Mouse (Mus musculus) liver, postnatal 0 days (tissue): ENCODE results near the gene Adamts4. TPM values are rescaled to one million over a fixed set of nuclear protein-coding genes. Genes with fewer than 3 reads are reported as not detected.
"Not testable (repeated sequence)": the region's sequence is repeated elsewhere in the genome, so short reads cannot be mapped to it uniquely, and the experiment has no call there.

Experiments
- ATAC-seq: fragments of 200-750 bp; cut with Nextera tagmentation; 2 replicates; pipeline ENCODE4 v1.8.0; 2017; ENCODE audit warnings: mild to moderate bottlenecking, moderate library complexity
- DNase-seq: peaks from one replicate; pipeline ENCODE4 v3.0.0-alpha.2; 2016
- H3K27ac ChIP-seq: fragments of 300-500 bp; sonication (generic); 2 replicates; pipeline ENCODE4 v1.5.1; 2014; ENCODE audit warnings: antibody characterized with exemption, moderate library complexity, mild to moderate bottlenecking, low read depth
- H3K27me3 ChIP-seq: fragments of 300-500 bp; sonication (generic); 2 replicates; pipeline ENCODE4 v1.6.1; 2014; ENCODE audit warnings: low read length, control low read depth, mixed read lengths; ENCODE audit not compliant: insufficient read depth
- H3K36me3 ChIP-seq: fragments of 300-500 bp; sonication (generic); replicated peaks from 2 replicates; pipeline ENCODE4 v1.6.1; 2014; ENCODE audit warnings: mild to moderate bottlenecking, control low read depth, low read length, moderate library complexity, mixed read lengths; ENCODE audit not compliant: insufficient read depth
- H3K4me1 ChIP-seq: fragments of 300-500 bp; sonication (generic); 2 replicates; pipeline ENCODE4 v1.6.1; 2014; ENCODE audit warnings: antibody characterized with exemption, mild to moderate bottlenecking, control low read depth; ENCODE audit not compliant: insufficient read depth
- H3K4me2 ChIP-seq: fragments of 300-500 bp; sonication (generic); 2 replicates; pipeline ENCODE4 v1.6.1; 2014; ENCODE audit warnings: low read depth, mild to moderate bottlenecking, low read length, moderate library complexity, mixed read lengths
- H3K4me3 ChIP-seq: fragments of 300-500 bp; sonication (generic); 2 replicates; pipeline ENCODE4 v1.5.1; 2014; ENCODE audit warnings: low read depth, low read length
- H3K9ac ChIP-seq: fragments of 300-500 bp; sonication (generic); replicated peaks from 2 replicates; pipeline ENCODE4 v1.6.1; 2014; ENCODE audit warnings: mild to moderate bottlenecking, moderate library complexity
- H3K9me3 ChIP-seq: fragments of 300-500 bp; sonication (generic); 2 replicates; pipeline ENCODE4 v1.6.1; 2016; ENCODE audit warnings: mild to moderate bottlenecking, control low read depth, low read length, mixed read lengths
- CTCF ChIP-seq: sonication (generic); IDR thresholded peaks from 2 replicates; pipeline ENCODE4 v1.5.1; 2016; ENCODE audit warnings: antibody characterized with exemption, low read depth
- EP300 ChIP-seq: IDR thresholded peaks from 2 replicates; pipeline ENCODE4 v1.6.1; 2016; ENCODE audit warnings: antibody characterized with exemption, low read depth, mild to moderate bottlenecking
- WGBS: fragments of 180-500 bp; shearing (Covaris S2); extraction: QIAGEN DNeasy Blood & Tissue Kit; methylation state at CpG from one replicate; pipeline ENCODE4 v1.1.7; 2014; ENCODE audit not compliant: insufficient replicate concordance; 5-methylcytosine and 5-hydroxymethylcytosine counted together
- polyA plus RNA-seq: library from polyadenylated mRNA; unstranded; fragments of >200 nt; fragmentation: Nextera tagmentation; extraction: Ambion mirVana; gene quantifications from 2 replicates; pipeline ENCODE4 v1.2.1, GENCODE M21; 2015

Gene Adamts4
- polyA plus RNA-seq, 1 experiment from 2014 or later: 0.51 TPM

- H3K4me3 ChIP-seq: peak overlapping the region; percentile 48; the same call in 1 of the 2 replicates
- H3K27me3 ChIP-seq: no peaks in the 10 kb centered on the region
- no peak for ATAC-seq
- H3K27ac ChIP-seq: peak overlapping the region; percentile 82
- H3K4me1 ChIP-seq: peaks cover 23% of the 10 kb centered on the region
- WGBS: 66% methylated on average over 4 of the region's 4 CpGs
- no peak overlapping the region for H3K9ac ChIP-seq
- H3K9me3 ChIP-seq: no peaks in the 10 kb centered on the region
- TF ChIP-seq CTCF (no peak), EP300 (no peak)
- H3K36me3 ChIP-seq: peaks cover 51% of the 10 kb centered on the region
- peak overlapping the region; percentile 52 for H3K4me2 ChIP-seq
- no peak for DNase-seq
Measured at GRCm38 (mm10) chr1:171234538-171234937, 15.7 kb upstream of the Adamts4 start.

- Histone ChIP-seq H3K9ac (no peak overlapping the region), H3K36me3 (peaks cover 57% of the 10 kb centered on the region), H3K27ac (no peak overlapping the region), H3K9me3 (no peaks in the 10 kb centered on the region), H3K4me2 (no peak overlapping the region), H3K4me3 (no peak overlapping the region), H3K27me3 (no peaks in the 10 kb centered on the region), H3K4me1 (peaks cover 15% of the 10 kb centered on the region)
- TF ChIP-seq EP300 (no peak), CTCF (no peak)
- DNase-seq (no peak), ATAC-seq (no peak)
- WGBS: 67% methylated on average over 4 of the region's 4 CpGs
Measured at GRCm38 (mm10) chr1:171235791-171236190, 14.4 kb upstream of the Adamts4 start.

GRCm38 (mm10) chr1:171237438-171237837, 12.8 kb upstream of the Adamts4 start:
- peaks cover 71% of the 10 kb centered on the region for H3K36me3 ChIP-seq
- 67% methylated on average over 6 of the region's 6 CpGs for WGBS

GRCm38 (mm10) chr1:171238463-171238862, 11.8 kb upstream of the Adamts4 start:
- DNase-seq (peak; percentile 83), ATAC-seq (peak; percentile 63)
- Histone ChIP-seq H3K4me1 (peaks cover 2% of the 10 kb centered on the region; the same call in 1 of the 2 replicates), H3K4me3 (no peak overlapping the region), H3K9ac (no peak overlapping the region), H3K36me3 (peaks cover 77% of the 10 kb centered on the region), H3K27ac (peak overlapping the region; percentile 44; the same call in 1 of the 2 replicates), H3K4me2 (no peak overlapping the region), H3K27me3 (no peaks in the 10 kb centered on the region), H3K9me3 (no peaks in the 10 kb centered on the region)
- TF ChIP-seq EP300: no peak
- peak; percentile 91 for TF ChIP-seq CTCF
- 63% methylated on average over 14 of the region's 14 CpGs for WGBS

More at GRCm38 (mm10) chr1:171237438-171237837, 12.8 kb upstream of the Adamts4 start:
- ATAC-seq (no peak), DNase-seq (no peak)
- H3K4me3 ChIP-seq: no peak overlapping the region
- no peaks in the 10 kb centered on the region for H3K9me3 ChIP-seq
- H3K4me1 ChIP-seq: peaks cover 7% of the 10 kb centered on the region
- no peak for TF ChIP-seq EP300
- TF ChIP-seq CTCF: no peak
- H3K27ac ChIP-seq: no peak overlapping the region
- no peaks in the 10 kb centered on the region for H3K27me3 ChIP-seq
- H3K4me2 ChIP-seq: no peak overlapping the region
- no peak overlapping the region for H3K9ac ChIP-seq

- ATAC-seq (no peak), DNase-seq (no peak)
- Histone ChIP-seq H3K9ac (no peak overlapping the region), H3K27me3 (no peaks in the 10 kb centered on the region), H3K4me1 (no peaks in the 10 kb centered on the region), H3K4me3 (no peak overlapping the region), H3K36me3 (peaks cover 71% of the 10 kb centered on the region), H3K9me3 (no peaks in the 10 kb centered on the region), H3K27ac (peak overlapping the region; percentile 35; the same call in 1 of the 2 replicates), H3K4me2 (no peak overlapping the region)
- 75% methylated on average over 15 of the region's 15 CpGs for WGBS
- TF ChIP-seq EP300 (peak; percentile 85), CTCF (no peak)
Measured at GRCm38 (mm10) chr1:171239992-171240744, 10.1 kb upstream of the Adamts4 start.

GRCm38 (mm10) chr1:171240911-171241310, 9.3 kb upstream of the Adamts4 start:
- 0 out of 2 replicates have a peak overlapping the region, but pooled peaks have one; percentile 35 for H3K27ac ChIP-seq
- H3K4me2 ChIP-seq: no peak overlapping the region
- H3K9me3 ChIP-seq: no peaks in the 10 kb centered on the region
- H3K27me3 ChIP-seq: no peaks in the 10 kb centered on the region
- 85% methylated on average over 10 of the region's 10 CpGs for WGBS
- H3K4me3 ChIP-seq: no peak overlapping the region
- peaks cover 6% of the 10 kb centered on the region for H3K4me1 ChIP-seq
- no peak for ATAC-seq
- DNase-seq: no peak
- no peak overlapping the region for H3K9ac ChIP-seq
- peaks cover 64% of the 10 kb centered on the region for H3K36me3 ChIP-seq
- TF ChIP-seq CTCF (no peak), EP300 (no peak)

GRCm38 (mm10) chr1:171241952-171242351, 8.3 kb upstream of the Adamts4 start:
- H3K27ac ChIP-seq, DNase-seq, H3K4me3 ChIP-seq, H3K27me3 ChIP-seq, H3K4me2 ChIP-seq, ATAC-seq, H3K9me3 ChIP-seq, H3K9ac ChIP-seq: not testable (repeated sequence)
- Histone ChIP-seq H3K4me1 (peaks cover 12% of the 10 kb centered on the region), H3K36me3 (peaks cover 55% of the 10 kb centered on the region)
- 84% methylated on average over 12 of the region's 12 CpGs for WGBS
